Mouse (Mus musculus) forebrain, embryonic 15.5 days (tissue): ENCODE data around the gene Nap1l4. TPM values are rescaled to one million over a fixed set of nuclear protein-coding genes. Genes with fewer than 3 reads are reported as not detected.

Source experiments
- ATAC-seq: fragments of 200-750 bp; cut with Nextera tagmentation; replicated peaks from 2 replicates; pipeline ENCODE4 v1.8.0; 2017; ENCODE audit warnings: mild to moderate bottlenecking, moderate TSS enrichment, moderate library complexity
- H3K27ac ChIP-seq: fragments of 300-500 bp; sonication (generic); replicated peaks from 2 replicates; pipeline ENCODE4 v1.5.1; 2015; ENCODE audit warnings: mild to moderate bottlenecking, inconsistent platforms
- H3K27me3 ChIP-seq: fragments of 300-500 bp; sonication (generic); 2 replicates; pipeline ENCODE4 v1.6.1; 2015; ENCODE audit warnings: inconsistent platforms
- H3K36me3 ChIP-seq: fragments of 300-500 bp; sonication (generic); 2 replicates; pipeline ENCODE4 v1.6.1; 2015; ENCODE audit warnings: mild to moderate bottlenecking, inconsistent platforms
- H3K4me1 ChIP-seq: fragments of 300-500 bp; sonication (generic); 2 replicates; pipeline ENCODE4 v1.6.1; 2015; ENCODE audit warnings: inconsistent platforms
- H3K4me2 ChIP-seq: fragments of 300-500 bp; sonication (generic); replicated peaks from 2 replicates; pipeline ENCODE4 v1.6.1; 2015; ENCODE audit warnings: mild to moderate bottlenecking, inconsistent platforms
- H3K4me3 ChIP-seq: fragments of 300-500 bp; sonication (generic); 2 replicates; pipeline ENCODE4 v1.5.1; 2015; ENCODE audit warnings: mild to moderate bottlenecking, inconsistent platforms
- H3K9ac ChIP-seq: fragments of 300-500 bp; sonication (generic); replicated peaks from 2 replicates; pipeline ENCODE4 v1.6.1; 2015; ENCODE audit warnings: mild to moderate bottlenecking, inconsistent platforms
- H3K9me3 ChIP-seq: fragments of 300-500 bp; sonication (generic); 2 replicates; pipeline ENCODE4 v1.6.1; 2016; ENCODE audit warnings: inconsistent platforms
- WGBS: fragments of 180-500 bp; shearing (Covaris S2); methylation state at CpG from one replicate; pipeline ENCODE4 v1.1.7; 2015; ENCODE audit warnings: mixed read lengths; 5-methylcytosine and 5-hydroxymethylcytosine counted together
- polyA plus RNA-seq: library from polyadenylated mRNA; unstranded; fragments of >200 nt; fragmentation: Nextera tagmentation; extraction: Ambion mirVana; gene quantifications from 2 replicates; pipeline ENCODE4 v1.2.1, GENCODE M21; 2015

Gene Nap1l4
- polyA plus RNA-seq, 1 experiment from 2014 or later, result 356 TPM

- H3K36me3 ChIP-seq, result peaks cover 36% of the 10 kb centered on the region
- H3K9ac ChIP-seq, result no peak overlapping the region
- no peak overlapping the region for H3K4me3 ChIP-seq
- no peak for ATAC-seq
- H3K4me2 ChIP-seq, result no peak overlapping the region
- H3K9me3 ChIP-seq, result no peaks in the 10 kb centered on the region
- no peaks in the 10 kb centered on the region for H3K4me1 ChIP-seq
- H3K27me3 ChIP-seq, result no peaks in the 10 kb centered on the region
- H3K27ac ChIP-seq, result no peak overlapping the region
These were observed 37.6 kb downstream of the Nap1l4 start for GRCm38 (mm10) chr7:143511335-143511712.

- 93% methylated on average over 3 of the region's 3 CpGs for WGBS
- no peaks in the 10 kb centered on the region for H3K27me3 ChIP-seq
- H3K4me3 ChIP-seq, result no peak overlapping the region
- peaks cover 31% of the 10 kb centered on the region for H3K36me3 ChIP-seq
- no peak overlapping the region for H3K27ac ChIP-seq
- H3K9ac ChIP-seq, result no peak overlapping the region
- ATAC-seq, result no peak
- no peaks in the 10 kb centered on the region for H3K9me3 ChIP-seq
- no peaks in the 10 kb centered on the region for H3K4me1 ChIP-seq
- no peak overlapping the region for H3K4me2 ChIP-seq
These were observed 38.1 kb downstream of the Nap1l4 start for GRCm38 (mm10) chr7:143510593-143511334.

- Histone ChIP-seq H3K36me3 (peaks cover 19% of the 10 kb centered on the region), H3K9me3 (no peaks in the 10 kb centered on the region), H3K4me3 (no peak overlapping the region), H3K27me3 (peaks cover 7% of the 10 kb centered on the region; the same call in 1 of the 2 replicates), H3K4me2 (no peak overlapping the region), H3K4me1 (no peaks in the 10 kb centered on the region), H3K27ac (no peak overlapping the region), H3K9ac (no peak overlapping the region)
- ATAC-seq, result no peak
- 83% methylated on average over 1 of the region's 1 CpGs for WGBS
These were observed 39.3 kb downstream of the Nap1l4 start for GRCm38 (mm10) chr7:143509566-143509965.

GRCm38 (mm10) chr7:143506675-143507074 lies 42.2 kb downstream of the Nap1l4 start:
- Histone ChIP-seq H3K4me1 (peaks cover 12% of the 10 kb centered on the region), H3K27ac (no peak overlapping the region), H3K4me2 (no peak overlapping the region), H3K36me3 (no peaks in the 10 kb centered on the region), H3K4me3 (no peak overlapping the region), H3K9me3 (no peaks in the 10 kb centered on the region), H3K27me3 (peaks cover 33% of the 10 kb centered on the region), H3K9ac (no peak overlapping the region)
- WGBS, result 22% methylated on average over 7 of the region's 7 CpGs
- no peak for ATAC-seq

- H3K27me3 ChIP-seq, result peaks cover 37% of the 10 kb centered on the region
- H3K36me3 ChIP-seq, result no peaks in the 10 kb centered on the region
- ATAC-seq, result no peak
- H3K9ac ChIP-seq, result no peak overlapping the region
- 63% methylated on average over 7 of the region's 7 CpGs for WGBS
- H3K27ac ChIP-seq, result no peak overlapping the region
- no peak overlapping the region for H3K4me3 ChIP-seq
- no peak overlapping the region for H3K4me2 ChIP-seq
- peaks cover 15% of the 10 kb centered on the region for H3K4me1 ChIP-seq
- no peaks in the 10 kb centered on the region for H3K9me3 ChIP-seq
These were observed 42.6 kb downstream of the Nap1l4 start for GRCm38 (mm10) chr7:143506271-143506670.

GRCm38 (mm10) chr7:143505823-143506222 lies 43.1 kb downstream of the Nap1l4 start:
- Histone ChIP-seq H3K9ac (no peak overlapping the region), H3K9me3 (no peaks in the 10 kb centered on the region), H3K4me3 (no peak overlapping the region), H3K36me3 (no peaks in the 10 kb centered on the region), H3K4me1 (peaks cover 15% of the 10 kb centered on the region), H3K27ac (no peak overlapping the region), H3K27me3 (peaks cover 41% of the 10 kb centered on the region), H3K4me2 (no peak overlapping the region)
- ATAC-seq, result no peak
- 28% methylated on average over 11 of the region's 11 CpGs for WGBS

- Histone ChIP-seq H3K4me3 (no peak overlapping the region), H3K9ac (no peak overlapping the region), H3K4me1 (peaks cover 15% of the 10 kb centered on the region), H3K4me2 (no peak overlapping the region), H3K27me3 (peaks cover 45% of the 10 kb centered on the region), H3K36me3 (no peaks in the 10 kb centered on the region), H3K9me3 (no peaks in the 10 kb centered on the region), H3K27ac (no peak overlapping the region)
- WGBS, result 93% methylated on average over 2 of the region's 2 CpGs
- ATAC-seq, result no peak
These were observed 43.5 kb downstream of the Nap1l4 start for GRCm38 (mm10) chr7:143505411-143505810.

GRCm38 (mm10) chr7:143503926-143504325 lies 45.0 kb downstream of the Nap1l4 start:
- Histone ChIP-seq H3K9me3 (no peaks in the 10 kb centered on the region), H3K27ac (no peak overlapping the region), H3K36me3 (no peaks in the 10 kb centered on the region), H3K4me3 (no peak overlapping the region), H3K27me3 (peaks cover 55% of the 10 kb centered on the region), H3K4me2 (no peak overlapping the region), H3K4me1 (peaks cover 15% of the 10 kb centered on the region), H3K9ac (no peak overlapping the region)
- WGBS, result 91% methylated on average over 6 of the region's 6 CpGs
- ATAC-seq, result no peak

- no peak for ATAC-seq
These were observed 46.3 kb downstream of the Nap1l4 start, which contains the start of gene Phlda2 for GRCm38 (mm10) chr7:143502418-143503200. Gene Phlda2 (minus strand): TSS chr7:143503150.

GRCm38 (mm10) chr7:143501643-143502417 lies 47.1 kb downstream of the Nap1l4 start:
- ATAC-seq, result no peak
- Histone ChIP-seq H3K27ac (no peak overlapping the region), H3K4me3 (peak overlapping the region; percentile 43), H3K4me2 (peak overlapping the region; percentile 75), H3K4me1 (peaks cover 15% of the 10 kb centered on the region), H3K9ac (peak overlapping the region; percentile 11; the same call in 1 of the 2 replicates), H3K9me3 (no peaks in the 10 kb centered on the region), H3K36me3 (no peaks in the 10 kb centered on the region), H3K27me3 (peaks cover 55% of the 10 kb centered on the region)
- WGBS, result 3% methylated on average over 55 of the region's 55 CpGs

More at GRCm38 (mm10) chr7:143502418-143503200, 46.3 kb downstream of the Nap1l4 start, which contains the start of gene Phlda2:
- Histone ChIP-seq H3K9ac (peak within 1 kb of the TSS; percentile 11; the same call in 1 of the 2 replicates), H3K27ac (no peak within 1 kb of the TSS), H3K9me3 (no peaks in the 10 kb centered on the region), H3K36me3 (no peaks in the 10 kb centered on the region), H3K4me3 (peak within 1 kb of the TSS; percentile 43), H3K4me1 (peaks cover 15% of the 10 kb centered on the region), H3K27me3 (peaks cover 55% of the 10 kb centered on the region), H3K4me2 (peak within 1 kb of the TSS; percentile 75)
- WGBS, result 3% methylated on average over 51 of the region's 51 CpGs

- Histone ChIP-seq H3K27ac (no peak overlapping the region), H3K4me3 (no peak overlapping the region)
- WGBS, result 53% methylated on average over 2 of the region's 2 CpGs
These were observed 48.0 kb downstream of the Nap1l4 start for GRCm38 (mm10) chr7:143500912-143501311.

GRCm38 (mm10) chr7:143498584-143498983 lies 50.3 kb downstream of the Nap1l4 start:
- Histone ChIP-seq H3K4me3 (no peak overlapping the region), H3K9ac (no peak overlapping the region), H3K27ac (no peak overlapping the region), H3K36me3 (no peaks in the 10 kb centered on the region), H3K4me2 (no peak overlapping the region), H3K9me3 (no peaks in the 10 kb centered on the region), H3K27me3 (peaks cover 40% of the 10 kb centered on the region), H3K4me1 (peaks cover 15% of the 10 kb centered on the region)
- WGBS, result 88% methylated on average over 4 of the region's 4 CpGs
- ATAC-seq, result no peak

More at GRCm38 (mm10) chr7:143500912-143501311, 48.0 kb downstream of the Nap1l4 start:
- no peak for ATAC-seq
- Histone ChIP-seq H3K27me3 (peaks cover 55% of the 10 kb centered on the region), H3K4me1 (peaks cover 15% of the 10 kb centered on the region), H3K4me2 (no peak overlapping the region), H3K36me3 (no peaks in the 10 kb centered on the region), H3K9me3 (no peaks in the 10 kb centered on the region), H3K9ac (no peak overlapping the region)
